Mouse (Mus musculus): ENCODE results near the gene Tgfa. TPM values are rescaled to one million over a fixed set of nuclear protein-coding genes. Genes with fewer than 3 reads are reported as not detected.

Tgfa gene
- polyA plus RNA-seq, 1 experiment from 2014 or later: 3.0 TPM

DNA sequence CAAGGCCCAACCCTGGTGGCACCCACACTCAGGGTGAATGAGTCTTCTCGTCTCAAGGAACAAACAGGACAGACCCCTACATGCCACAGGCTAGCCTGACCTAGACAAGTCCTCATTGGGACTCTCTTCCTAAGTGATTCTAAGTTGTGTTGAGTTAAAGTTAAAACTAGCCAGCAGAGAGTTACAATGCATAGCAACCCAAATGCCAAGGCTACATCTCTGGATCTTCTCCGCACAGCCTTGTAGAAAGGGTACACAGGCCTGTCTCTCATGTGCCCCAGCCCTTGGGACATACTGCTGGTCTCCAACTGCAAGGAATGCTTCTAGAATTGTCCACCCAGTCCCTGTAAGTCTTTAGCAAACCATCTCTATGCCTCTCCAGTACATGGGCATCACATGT is 81.8 kb downstream of the Tgfa start:
- H3K36me3 ChIP-seq (ENCODE audit: control insufficient read depth, insufficient read depth, low read length): no peaks in the 10 kb centered on the region
- no peak overlapping the region for H3K27ac ChIP-seq (ENCODE audit: low read depth, low read length)
- no peak overlapping the region for H3K9ac ChIP-seq (ENCODE audit: low read depth, low read length)
- H3K4me1 ChIP-seq (ENCODE audit: control insufficient read depth, insufficient read depth, low read length): no peaks in the 10 kb centered on the region
- 94% methylated on average over 2 of the region's 2 CpGs for WGBS (ENCODE audit: insufficient replicate concordance)
- no peaks in the 10 kb centered on the region for H3K9me3 ChIP-seq (replicated peaks; ENCODE audit: control insufficient read depth, low read length)
- ATAC-seq (replicated peaks; ENCODE audit: insufficient number of reproducible peaks, low FRiP score, low TSS enrichment): no peak
- H3K4me2 ChIP-seq: no peak overlapping the region
- H3K4me3 ChIP-seq (ENCODE audit: low read depth, low read length): no peak overlapping the region
- H3K27me3 ChIP-seq (ENCODE audit: control insufficient read depth, insufficient read depth, low read length): no peaks in the 10 kb centered on the region

DNA sequence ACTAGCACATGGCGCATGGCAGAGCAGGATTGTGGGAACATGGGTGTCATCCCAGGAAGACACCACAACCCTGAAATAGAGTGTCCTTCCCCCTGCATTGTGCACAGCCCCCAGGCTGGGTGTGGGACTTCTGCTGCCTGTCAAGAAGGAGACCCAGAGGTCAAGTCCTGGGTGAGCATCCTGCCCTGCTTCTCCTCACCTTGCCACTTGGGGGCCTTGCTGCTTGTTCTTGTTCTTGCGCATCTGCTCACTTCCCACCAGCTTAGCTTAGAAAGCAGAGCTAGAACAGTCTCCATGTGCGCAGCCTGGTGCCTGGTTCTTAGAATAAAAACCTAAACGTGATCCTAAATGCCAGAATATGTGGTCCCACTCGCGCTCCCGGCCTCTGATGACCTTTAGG is 82.6 kb downstream of the Tgfa start:
- no peaks in the 10 kb centered on the region for H3K4me1 ChIP-seq (ENCODE audit: control insufficient read depth, insufficient read depth, low read length)
- no peak overlapping the region for H3K27ac ChIP-seq (ENCODE audit: low read depth, low read length)
- no peak for ATAC-seq (replicated peaks; ENCODE audit: insufficient number of reproducible peaks, low FRiP score, low TSS enrichment)
- no peak overlapping the region for H3K4me3 ChIP-seq (ENCODE audit: low read depth, low read length)
- H3K36me3 ChIP-seq (ENCODE audit: control insufficient read depth, insufficient read depth, low read length): no peaks in the 10 kb centered on the region
- no peak overlapping the region for H3K9ac ChIP-seq (ENCODE audit: low read depth, low read length)
- no peak overlapping the region for H3K4me2 ChIP-seq
- H3K27me3 ChIP-seq (ENCODE audit: control insufficient read depth, insufficient read depth, low read length): no peaks in the 10 kb centered on the region
- no peaks in the 10 kb centered on the region for H3K9me3 ChIP-seq (replicated peaks; ENCODE audit: control insufficient read depth, low read length)
- WGBS (ENCODE audit: insufficient replicate concordance): 60% methylated on average over 7 of the region's 7 CpGs

DNA sequence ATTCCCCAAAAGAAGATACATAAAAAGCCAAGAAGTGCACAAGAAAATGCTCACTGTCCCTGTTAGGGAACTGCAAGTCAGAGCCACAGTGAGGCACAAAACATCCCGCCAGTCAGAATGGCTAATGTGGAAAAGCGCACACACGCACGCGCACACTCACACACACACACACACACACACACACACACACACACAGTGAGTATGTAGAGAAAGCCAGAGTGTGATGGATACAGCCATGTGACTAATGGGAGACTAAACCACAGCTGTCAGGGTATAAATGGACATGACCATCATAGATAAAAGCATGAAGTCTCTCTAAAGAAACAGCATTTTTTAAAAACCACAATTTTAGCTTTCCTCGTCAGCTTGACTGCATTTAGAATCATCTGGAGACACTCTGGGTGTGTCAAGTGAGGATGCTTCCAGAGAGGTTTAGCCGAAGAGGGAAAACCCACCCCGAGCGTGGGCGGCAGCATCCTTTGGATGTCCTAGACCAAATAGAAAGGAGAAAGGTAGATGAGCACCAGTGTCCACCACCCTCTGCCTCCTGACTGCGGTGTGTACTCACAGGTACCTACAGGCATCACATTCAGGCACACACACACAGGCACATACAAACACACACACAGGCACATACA is 86.7 kb downstream of the Tgfa start:
- Histone ChIP-seq H3K9me3 (replicated peaks; ENCODE audit: control insufficient read depth, low read length) (no peaks in the 10 kb centered on the region), H3K36me3 (ENCODE audit: control insufficient read depth, insufficient read depth, low read length) (no peaks in the 10 kb centered on the region), H3K4me2 (no peak overlapping the region), H3K27me3 (ENCODE audit: control insufficient read depth, insufficient read depth, low read length) (0 out of 2 replicates have a peak, but pooled peaks cover 2% of the 10 kb centered on the region), H3K4me3 (ENCODE audit: low read depth, low read length) (no peak overlapping the region), H3K27ac (ENCODE audit: low read depth, low read length) (no peak overlapping the region), H3K4me1 (ENCODE audit: control insufficient read depth, insufficient read depth, low read length) (no peaks in the 10 kb centered on the region), H3K9ac (ENCODE audit: low read depth, low read length) (no peak overlapping the region)
- 83% methylated on average over 11 of the region's 11 CpGs for WGBS (ENCODE audit: insufficient replicate concordance)
- ATAC-seq (replicated peaks; ENCODE audit: insufficient number of reproducible peaks, low FRiP score, low TSS enrichment): no peak

DNA sequence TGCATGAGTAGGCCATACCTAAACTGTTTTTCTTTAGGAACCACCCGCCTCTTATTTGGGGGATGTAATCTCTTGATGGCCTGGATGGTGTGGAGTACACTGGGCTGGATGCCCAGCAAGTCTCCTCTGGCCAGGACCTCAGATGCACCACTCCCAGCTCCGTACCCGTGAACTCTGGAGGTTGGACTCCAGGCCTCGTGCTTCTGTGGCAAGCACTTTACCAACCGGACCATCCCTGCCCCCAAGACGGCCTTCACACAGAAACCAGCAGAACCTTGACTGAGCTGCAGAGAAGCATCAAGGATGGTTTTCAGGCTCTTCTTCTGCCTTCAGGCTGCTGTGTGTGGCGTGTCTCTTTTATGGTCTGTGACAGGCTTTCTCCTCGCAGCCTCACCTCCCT is 98.3 kb downstream of the Tgfa start:
- Histone ChIP-seq H3K36me3 (ENCODE audit: control insufficient read depth, insufficient read depth, low read length) (no peaks in the 10 kb centered on the region), H3K27ac (ENCODE audit: low read depth, low read length) (no peak overlapping the region), H3K9me3 (replicated peaks; ENCODE audit: control insufficient read depth, low read length) (no peaks in the 10 kb centered on the region), H3K9ac (ENCODE audit: low read depth, low read length) (no peak overlapping the region), H3K4me3 (ENCODE audit: low read depth, low read length) (no peak overlapping the region), H3K4me1 (ENCODE audit: control insufficient read depth, insufficient read depth, low read length) (no peaks in the 10 kb centered on the region), H3K27me3 (ENCODE audit: control insufficient read depth, insufficient read depth, low read length) (no peaks in the 10 kb centered on the region), H3K4me2 (no peak overlapping the region)
- 76% methylated on average over 8 of the region's 8 CpGs for WGBS (ENCODE audit: insufficient replicate concordance)
- no peak for ATAC-seq (replicated peaks; ENCODE audit: insufficient number of reproducible peaks, low FRiP score, low TSS enrichment)

DNA sequence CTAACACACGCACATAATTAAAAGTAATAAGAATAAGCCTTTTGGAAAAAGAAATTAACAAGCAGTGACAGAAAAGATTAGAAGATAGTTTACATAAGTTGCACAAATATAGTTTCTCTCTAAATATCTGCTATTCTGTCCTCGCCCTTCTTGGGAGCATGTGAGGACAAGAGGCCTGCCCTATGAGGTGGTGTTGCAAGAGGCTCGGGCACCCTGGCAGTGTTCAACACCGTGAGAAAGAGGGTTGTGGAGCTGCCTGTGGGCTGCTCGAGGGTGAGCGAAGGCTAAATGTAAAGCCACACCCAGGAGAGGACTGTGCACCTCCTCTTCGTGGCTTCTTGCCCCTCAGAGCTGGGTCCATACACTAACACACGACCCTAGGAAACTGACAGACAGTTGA is 100.4 kb downstream of the Tgfa start:
- no peak overlapping the region for H3K4me2 ChIP-seq
- no peak for ATAC-seq (replicated peaks; ENCODE audit: insufficient number of reproducible peaks, low FRiP score, low TSS enrichment)
- H3K9me3 ChIP-seq (replicated peaks; ENCODE audit: control insufficient read depth, low read length): 0 out of 2 replicates have a peak, but pooled peaks cover 2% of the 10 kb centered on the region
- no peaks in the 10 kb centered on the region for H3K27me3 ChIP-seq (ENCODE audit: control insufficient read depth, insufficient read depth, low read length)
- no peak overlapping the region for H3K4me3 ChIP-seq (ENCODE audit: low read depth, low read length)
- H3K36me3 ChIP-seq (ENCODE audit: control insufficient read depth, insufficient read depth, low read length): no peaks in the 10 kb centered on the region
- WGBS (ENCODE audit: insufficient replicate concordance): 64% methylated on average over 8 of the region's 8 CpGs
- H3K27ac ChIP-seq (ENCODE audit: low read depth, low read length): no peak overlapping the region
- no peaks in the 10 kb centered on the region for H3K4me1 ChIP-seq (ENCODE audit: control insufficient read depth, insufficient read depth, low read length)
- no peak overlapping the region for H3K9ac ChIP-seq (ENCODE audit: low read depth, low read length)

DNA sequence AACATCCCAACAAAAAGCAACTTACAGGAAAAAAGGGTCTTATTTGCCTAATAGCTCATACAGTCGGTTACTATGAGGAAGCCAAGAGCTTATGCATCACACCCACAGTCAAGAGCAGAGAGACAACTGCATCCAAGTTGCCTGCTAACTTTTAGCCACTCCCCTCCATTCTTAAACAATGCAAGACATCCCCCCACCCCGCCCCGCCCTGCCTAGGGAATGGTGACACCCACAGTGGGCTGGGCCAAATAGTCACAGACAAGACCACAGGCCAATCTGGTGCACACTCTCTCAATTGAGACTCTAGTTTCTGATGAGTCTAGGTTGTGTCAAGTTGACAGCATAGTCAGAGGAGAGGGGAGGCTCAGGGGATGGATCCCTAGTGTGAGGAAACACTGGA is 101.1 kb downstream of the Tgfa start:
- H3K9me3 ChIP-seq (replicated peaks; ENCODE audit: control insufficient read depth, low read length): 0 out of 2 replicates have a peak, but pooled peaks cover 2% of the 10 kb centered on the region
- H3K27me3 ChIP-seq (ENCODE audit: control insufficient read depth, insufficient read depth, low read length): no peaks in the 10 kb centered on the region
- WGBS (ENCODE audit: insufficient replicate concordance): 88% methylated on average over 3 of the region's 3 CpGs
- H3K4me3 ChIP-seq (ENCODE audit: low read depth, low read length): no peak overlapping the region
- H3K4me2 ChIP-seq: no peak overlapping the region
- ATAC-seq (replicated peaks; ENCODE audit: insufficient number of reproducible peaks, low FRiP score, low TSS enrichment): no peak
- no peaks in the 10 kb centered on the region for H3K36me3 ChIP-seq (ENCODE audit: control insufficient read depth, insufficient read depth, low read length)
- no peak overlapping the region for H3K27ac ChIP-seq (ENCODE audit: low read depth, low read length)
- H3K9ac ChIP-seq (ENCODE audit: low read depth, low read length): no peak overlapping the region
- H3K4me1 ChIP-seq (ENCODE audit: control insufficient read depth, insufficient read depth, low read length): no peaks in the 10 kb centered on the region

DNA sequence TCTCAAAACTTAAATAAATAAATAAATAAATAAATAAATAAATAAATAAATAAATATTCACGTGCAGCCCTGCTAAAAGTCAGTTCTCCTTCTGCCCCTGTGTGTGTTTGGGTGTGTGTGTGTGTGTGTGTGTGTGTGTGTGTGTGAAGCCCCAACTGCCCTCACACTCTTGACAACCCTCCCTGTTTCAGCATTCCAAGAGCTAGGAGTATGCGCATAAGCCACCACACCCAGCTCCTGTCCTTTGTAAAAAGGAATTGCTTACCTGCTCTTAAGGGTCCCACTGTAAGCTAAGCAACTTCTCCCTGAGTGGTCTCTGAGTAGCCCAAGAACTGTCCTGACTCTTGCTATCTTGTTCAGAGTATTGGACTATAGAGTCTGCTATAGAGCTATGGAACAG is 101.9 kb downstream of the Tgfa start:
- no peaks in the 10 kb centered on the region for H3K36me3 ChIP-seq (ENCODE audit: control insufficient read depth, insufficient read depth, low read length)
- H3K4me2 ChIP-seq: no peak overlapping the region
- H3K4me3 ChIP-seq (ENCODE audit: low read depth, low read length): no peak overlapping the region
- H3K4me1 ChIP-seq (ENCODE audit: control insufficient read depth, insufficient read depth, low read length): no peaks in the 10 kb centered on the region
- 77% methylated on average over 2 of the region's 2 CpGs for WGBS (ENCODE audit: insufficient replicate concordance)
- H3K27ac ChIP-seq (ENCODE audit: low read depth, low read length): no peak overlapping the region
- no peak overlapping the region for H3K9ac ChIP-seq (ENCODE audit: low read depth, low read length)
- no peaks in the 10 kb centered on the region for H3K27me3 ChIP-seq (ENCODE audit: control insufficient read depth, insufficient read depth, low read length)
- no peak for ATAC-seq (replicated peaks; ENCODE audit: insufficient number of reproducible peaks, low FRiP score, low TSS enrichment)
- H3K9me3 ChIP-seq (replicated peaks; ENCODE audit: control insufficient read depth, low read length): 0 out of 2 replicates have a peak, but pooled peaks cover 2% of the 10 kb centered on the region

DNA sequence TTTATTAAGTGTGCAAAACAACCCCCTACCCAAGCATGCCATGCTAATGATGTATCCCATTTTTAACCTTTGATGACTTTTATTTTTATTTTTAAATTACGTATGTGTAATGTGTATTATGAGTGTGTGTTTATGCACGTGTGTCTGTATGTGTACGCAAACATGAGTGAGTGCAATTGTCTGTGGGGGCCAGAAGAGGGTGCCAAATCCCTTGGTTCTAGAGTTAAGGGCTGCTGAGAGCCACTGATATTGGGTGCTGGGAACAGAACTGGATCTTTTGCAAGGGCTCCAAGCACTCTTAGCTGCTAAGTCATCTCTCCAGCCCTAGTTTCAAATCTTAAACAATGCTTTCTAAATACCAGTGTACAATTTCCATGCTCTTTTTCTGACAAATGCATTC is 103.9 kb downstream of the Tgfa start:
- ATAC-seq (replicated peaks; ENCODE audit: insufficient number of reproducible peaks, low FRiP score, low TSS enrichment): no peak
- Histone ChIP-seq H3K4me3 (ENCODE audit: low read depth, low read length) (no peak overlapping the region), H3K27ac (ENCODE audit: low read depth, low read length) (no peak overlapping the region), H3K9me3 (replicated peaks; ENCODE audit: control insufficient read depth, low read length) (0 out of 2 replicates have a peak, but pooled peaks cover 2% of the 10 kb centered on the region), H3K36me3 (ENCODE audit: control insufficient read depth, insufficient read depth, low read length) (no peaks in the 10 kb centered on the region), H3K4me2 (no peak overlapping the region), H3K4me1 (ENCODE audit: control insufficient read depth, insufficient read depth, low read length) (no peaks in the 10 kb centered on the region), H3K9ac (ENCODE audit: low read depth, low read length) (no peak overlapping the region), H3K27me3 (ENCODE audit: control insufficient read depth, insufficient read depth, low read length) (no peaks in the 10 kb centered on the region)
- WGBS (ENCODE audit: insufficient replicate concordance): 87% methylated on average over 3 of the region's 3 CpGs

DNA sequence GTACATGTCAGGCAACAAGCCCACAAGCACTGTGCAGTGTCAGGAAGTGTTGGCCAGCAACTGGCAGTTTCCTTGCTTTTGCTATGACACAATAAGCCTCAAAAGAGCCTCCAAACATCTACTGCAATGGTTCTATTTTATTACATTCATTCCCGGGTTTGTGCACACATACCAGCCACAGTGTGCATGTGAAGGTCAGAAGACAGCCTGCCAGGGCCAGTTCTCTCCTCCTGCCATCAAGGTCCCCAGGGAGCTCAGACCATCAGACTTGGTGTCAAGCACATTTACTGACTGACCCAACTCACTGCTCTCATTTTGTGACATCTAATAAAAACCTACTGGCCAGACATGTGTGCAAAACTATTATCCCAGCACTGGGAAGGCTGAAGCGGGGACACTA is 104.4 kb downstream of the Tgfa start:
- H3K9me3 ChIP-seq (replicated peaks; ENCODE audit: control insufficient read depth, low read length): 0 out of 2 replicates have a peak, but pooled peaks cover 2% of the 10 kb centered on the region
- H3K27ac ChIP-seq (ENCODE audit: low read depth, low read length): no peak overlapping the region
- no peak for ATAC-seq (replicated peaks; ENCODE audit: insufficient number of reproducible peaks, low FRiP score, low TSS enrichment)
- no peak overlapping the region for H3K4me3 ChIP-seq (ENCODE audit: low read depth, low read length)
- no peaks in the 10 kb centered on the region for H3K36me3 ChIP-seq (ENCODE audit: control insufficient read depth, insufficient read depth, low read length)
- no peak overlapping the region for H3K4me2 ChIP-seq
- H3K9ac ChIP-seq (ENCODE audit: low read depth, low read length): no peak overlapping the region
- H3K4me1 ChIP-seq (ENCODE audit: control insufficient read depth, insufficient read depth, low read length): no peaks in the 10 kb centered on the region
- 89% methylated on average over 2 of the region's 2 CpGs for WGBS (ENCODE audit: insufficient replicate concordance)
- H3K27me3 ChIP-seq (ENCODE audit: control insufficient read depth, insufficient read depth, low read length): no peaks in the 10 kb centered on the region
